Mouse (Mus musculus) fibroblast of lung, adult 2 months (primary cell): Measurements from ENCODE around the gene Fhod1.
"Not testable (repeated sequence)": the region's sequence is repeated elsewhere in the genome, so short reads cannot be mapped to it uniquely, and the experiment has no call there.

Experiments used
- DNase-seq: peaks from one replicate; pipeline ENCODE4 v3.0.0-alpha.2; 2011; ENCODE audit warnings: low read depth

The Fhod1 gene

GRCm38 (mm10) chr8:105294776-105295175 is 53.0 kb downstream of the Fhod1 start:
- DNase-seq: no peak

DNA sequence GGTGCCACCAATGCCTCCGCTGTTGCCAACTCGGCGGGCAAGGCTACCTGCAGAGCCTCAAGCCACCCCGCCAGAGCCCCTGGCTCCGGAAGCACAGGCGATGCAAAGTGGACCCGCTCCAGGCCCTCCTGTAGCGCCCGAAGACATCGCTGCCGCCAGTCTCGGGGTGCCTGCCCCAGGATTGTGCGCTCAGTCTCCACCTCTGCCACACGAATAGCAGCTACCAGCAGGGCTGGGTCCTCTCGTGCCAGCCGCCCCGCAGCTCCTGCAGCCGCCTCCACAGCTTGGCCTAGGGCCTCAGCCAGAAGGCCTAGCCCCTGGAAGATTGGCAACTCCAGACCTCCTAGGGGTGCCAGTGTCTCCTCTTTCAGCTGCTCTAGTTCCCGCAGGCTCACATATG is 54.3 kb downstream of the Fhod1 start:
- no peak for DNase-seq

GRCm38 (mm10) chr8:105292471-105292870 is 55.3 kb downstream of the Fhod1 start:
- no peak for DNase-seq

GRCm38 (mm10) chr8:105291802-105292201 is 56.0 kb downstream of the Fhod1 start:
- not testable (repeated sequence) for DNase-seq

- DNase-seq: not testable (repeated sequence)
These were observed 56.4 kb downstream of the Fhod1 start for GRCm38 (mm10) chr8:105291364-105291763.

DNA sequence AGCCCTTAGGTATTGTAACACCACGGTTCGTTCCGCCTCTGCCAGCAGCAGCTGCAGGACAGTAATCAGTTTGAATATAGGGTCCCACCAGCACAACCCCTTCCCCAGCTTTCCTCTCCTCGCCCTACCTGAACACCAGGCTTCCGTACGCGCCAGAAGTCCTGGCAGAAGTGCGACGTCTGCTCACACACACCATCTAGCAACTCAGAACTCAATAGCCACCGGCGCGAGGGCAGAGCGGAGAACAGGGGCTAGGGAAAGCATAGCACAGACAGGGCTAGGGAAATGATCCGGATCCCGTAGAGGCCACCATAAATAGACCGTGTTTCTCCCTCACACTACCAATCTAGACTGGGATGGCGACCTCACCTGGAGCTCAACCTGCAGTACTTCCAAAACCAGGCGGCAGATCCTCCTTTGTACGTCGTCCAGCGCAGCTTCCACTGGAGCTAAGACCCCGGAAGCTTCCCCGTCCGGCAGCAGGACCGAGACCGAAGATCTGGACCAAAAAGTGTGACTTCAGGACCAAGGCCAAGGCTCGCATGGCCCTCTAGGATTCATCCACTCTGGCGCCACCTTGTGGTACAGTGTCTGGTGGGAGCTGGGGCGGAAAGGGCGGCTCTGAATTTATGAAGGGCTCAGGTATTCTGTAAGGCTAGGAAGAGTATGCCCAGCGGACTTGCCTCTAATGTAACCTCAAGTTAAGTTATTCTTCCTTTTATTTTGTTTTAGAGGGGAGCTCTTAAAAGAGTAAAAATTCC is 57.0 kb downstream of the Fhod1 start:
- DNase-seq: no peak

DNA sequence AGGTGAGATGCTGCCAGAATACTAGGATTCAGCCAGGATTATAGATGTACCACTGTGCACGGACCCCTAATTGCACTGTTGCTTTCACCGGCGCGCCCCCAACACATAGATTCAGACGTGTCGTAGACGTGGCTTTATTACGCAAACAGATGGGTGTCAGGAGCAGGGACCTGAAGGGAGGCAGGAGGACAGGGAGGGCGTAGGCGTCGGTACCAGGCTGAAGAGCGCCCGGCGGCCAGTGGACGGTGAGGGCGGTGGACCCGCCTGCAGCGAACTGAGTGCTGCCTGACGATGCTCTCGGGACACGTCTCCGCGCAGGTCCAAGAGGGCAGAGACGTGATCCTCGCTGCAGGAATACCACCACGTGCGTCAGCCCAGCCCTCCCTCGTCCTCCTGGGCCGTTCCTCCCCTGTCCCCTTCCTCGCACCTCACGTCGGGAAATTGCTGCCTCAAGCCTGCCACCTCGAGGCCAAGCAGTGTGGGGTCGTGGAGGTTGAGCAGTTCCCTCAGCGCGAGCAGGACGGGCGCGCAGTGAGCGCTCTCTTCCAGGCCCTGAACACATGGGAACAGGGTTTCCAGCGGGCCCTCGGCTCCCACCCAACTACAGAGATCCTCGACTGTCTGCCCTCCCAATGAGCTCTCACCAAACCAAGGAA is 57.8 kb downstream of the Fhod1 start, which contains the start of gene 4931428F04Rik:
Gene 4931428F04Rik (minus strand): TSS at position 60 of the 656 bp plus-strand sequence.
- no peak for DNase-seq

DNA sequence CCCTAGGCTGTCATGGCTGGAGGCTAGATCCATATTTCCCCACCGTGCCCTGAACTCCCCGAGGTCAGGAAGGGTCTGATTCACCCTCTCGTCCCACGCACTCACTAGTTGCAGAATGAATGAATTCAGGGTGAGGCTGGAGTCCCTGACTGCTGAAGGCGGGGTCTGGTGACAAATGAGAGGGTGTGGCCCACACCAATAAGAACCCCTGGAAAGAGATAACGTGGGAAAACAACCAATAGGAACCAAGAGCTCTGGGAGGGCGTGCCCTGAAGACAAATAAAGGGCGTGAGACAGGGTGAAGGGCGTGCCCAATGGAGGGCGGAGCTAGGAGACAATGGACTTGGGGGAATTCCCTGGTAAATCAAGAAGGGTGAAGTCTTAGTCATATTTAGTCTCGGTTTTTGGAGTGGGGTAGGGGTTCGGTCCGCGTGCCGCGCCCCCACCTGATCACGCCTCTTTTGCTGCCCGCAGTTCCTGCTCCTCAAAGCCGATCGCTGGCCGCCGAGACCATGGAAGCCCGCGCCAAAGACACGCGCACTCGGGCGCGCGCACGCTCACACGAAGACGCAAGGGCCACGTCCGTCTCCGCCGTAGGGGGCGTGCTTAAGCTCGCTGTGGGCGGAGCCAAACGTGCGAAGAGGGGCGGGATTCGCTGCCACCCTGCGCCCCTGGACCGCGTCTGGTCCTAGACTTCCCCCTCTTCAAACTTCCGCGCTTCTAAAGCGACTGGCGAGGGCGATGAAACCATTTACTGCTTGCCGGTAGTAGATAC is 58.6 kb downstream of the Fhod1 start:
- DNase-seq: peak; percentile 76

GRCm38 (mm10) chr8:105288231-105288630 is 59.5 kb downstream of the Fhod1 start:
- no peak for DNase-seq

DNA sequence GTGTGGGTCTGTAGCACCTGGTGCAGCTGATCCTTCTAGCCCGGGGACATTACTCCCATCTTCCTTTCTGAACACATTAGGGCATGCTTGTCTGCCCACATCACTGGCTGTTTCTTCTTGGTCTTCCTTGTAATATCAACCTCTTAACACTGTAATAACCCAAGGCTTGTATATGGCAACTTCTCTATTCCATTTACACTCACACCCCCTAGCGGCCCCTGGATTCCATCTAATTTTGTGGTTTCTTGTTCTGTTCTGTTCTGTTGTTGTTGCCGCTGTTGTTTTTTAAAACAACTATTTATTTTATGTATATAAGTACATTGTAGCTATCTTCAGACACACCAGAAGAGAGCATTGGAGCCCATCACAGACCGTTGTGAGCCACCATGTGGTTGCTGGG is 60.8 kb downstream of the Fhod1 start:
- no peak for DNase-seq

DNA sequence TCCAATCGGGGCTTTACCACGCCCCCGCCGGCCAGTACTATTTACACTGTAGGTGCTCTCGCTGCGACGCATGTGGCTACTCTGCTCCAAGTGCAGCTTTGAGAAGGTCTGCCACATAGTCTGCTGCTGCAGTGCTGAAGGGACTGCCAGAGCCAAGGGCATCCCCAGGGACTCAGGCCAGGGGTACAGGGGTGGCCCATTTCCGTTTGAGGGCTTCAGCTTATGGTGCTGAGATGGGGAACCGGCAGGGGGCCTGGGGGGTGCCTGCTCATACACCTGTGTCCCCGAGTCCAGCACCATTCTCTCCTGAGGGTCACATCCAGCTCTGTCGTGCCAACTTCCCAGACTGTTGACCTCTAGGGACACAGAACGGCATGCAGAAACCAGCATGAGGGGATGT is 62.2 kb downstream of the Fhod1 start:
- DNase-seq: no peak

GRCm38 (mm10) chr8:105283074-105283473 is 64.7 kb downstream of the Fhod1 start:
- no peak for DNase-seq

DNA sequence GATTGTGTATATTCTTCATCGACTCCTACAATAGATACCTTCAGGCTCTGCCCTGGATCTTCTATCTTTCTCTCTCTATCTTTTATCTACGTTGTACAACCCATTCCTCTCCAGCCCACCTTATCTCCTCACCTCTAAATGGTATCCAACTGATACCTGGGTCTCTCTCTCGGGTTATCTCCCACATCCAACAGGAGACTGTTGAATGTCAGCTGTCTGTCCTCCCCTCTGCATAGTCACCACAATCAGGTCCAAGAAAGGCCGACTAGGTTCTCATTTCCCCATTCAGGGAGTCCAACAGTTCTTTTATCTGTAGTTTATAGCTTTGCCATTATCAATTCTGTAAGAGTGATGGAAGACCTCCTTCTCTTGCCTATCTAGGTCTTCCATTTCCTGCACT is 65.5 kb downstream of the Fhod1 start:
- no peak for DNase-seq

DNA sequence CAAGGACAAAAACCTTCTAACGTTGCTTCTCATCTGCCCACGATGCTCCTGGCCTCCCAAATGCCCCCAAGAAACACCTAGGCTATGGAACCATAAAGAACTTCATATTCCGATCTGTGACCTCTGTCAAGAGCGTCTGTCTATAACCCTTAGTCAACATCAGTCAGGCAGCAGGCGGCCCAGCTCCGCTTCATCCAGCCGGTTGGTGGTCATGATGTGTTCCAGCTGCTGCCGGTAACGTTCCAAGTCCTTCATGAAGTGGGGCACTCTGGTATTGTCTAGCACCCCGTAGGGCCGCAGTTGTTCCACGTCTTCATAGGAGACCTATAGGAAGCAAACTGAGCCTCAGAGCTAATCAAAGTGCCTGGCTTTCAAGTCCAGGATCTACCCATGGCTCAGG is 65.9 kb downstream of the Fhod1 start:
- no peak for DNase-seq

GRCm38 (mm10) chr8:105280567-105280966 is 67.2 kb downstream of the Fhod1 start:
- no peak for DNase-seq
